Mouse (Mus musculus): ENCODE results near the gene Cmah. TPM values are rescaled to one million over a fixed set of nuclear protein-coding genes. Genes with fewer than 3 reads are reported as not detected.

The Cmah gene
- polyA plus RNA-seq, 1 experiment = 13.7 TPM

DNA sequence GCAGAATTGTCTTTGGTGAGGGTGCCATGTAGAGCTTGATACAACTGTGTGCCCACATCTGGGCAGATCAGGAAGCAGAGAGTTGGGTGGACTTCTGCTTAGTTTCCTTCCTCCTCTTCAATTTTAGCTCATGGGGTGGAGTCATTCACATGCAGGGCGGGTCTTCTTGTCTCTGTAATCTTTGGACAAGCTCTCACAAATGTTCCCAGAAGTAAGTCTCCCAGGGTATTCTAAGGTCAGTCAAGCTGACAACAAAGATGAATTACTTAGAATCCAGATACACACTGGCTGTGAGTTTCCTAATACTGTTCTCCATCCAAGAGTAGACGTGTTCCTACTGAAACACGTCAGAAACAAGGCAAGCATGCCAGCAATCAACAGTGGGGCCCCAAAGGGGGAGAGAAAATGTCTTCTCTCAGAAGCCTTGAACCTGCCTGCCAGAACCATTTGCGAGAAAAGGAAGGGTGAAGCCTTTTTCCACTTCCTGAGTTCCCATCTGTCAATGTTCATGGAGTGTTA, 11.2 kb downstream of the Cmah start:
- H3K4me3 ChIP-seq (ENCODE audit: extremely low read depth, insufficient read depth, insufficient read length) = no peak overlapping the region
- no peaks in the 10 kb centered on the region for H3K27me3 ChIP-seq (ENCODE audit: control insufficient read depth, insufficient read depth, low read length)
- TF ChIP-seq CTCF (IDR thresholded peaks at IDR 0.05; ENCODE audit: extremely low read depth, insufficient read depth, insufficient read length, insufficient replicate concordance) = no peak
- TF ChIP-seq POLR2A (IDR thresholded peaks at IDR 0.05; ENCODE audit: low read depth, low read length) = peak; percentile 11; the same call in 1 of the 2 replicates
- peak; percentile 47 to 64 for DNase-seq (ENCODE audit: low read depth in 1 of 2, low spot score in 2 of 2)
- H3K4me1 ChIP-seq (ENCODE audit: control insufficient read depth, insufficient read depth, insufficient read length) = peaks cover 13% of the 10 kb centered on the region; the same call in 1 of the 2 replicates
- 11% methylated on average over 4 of the region's 4 CpGs for WGBS
- no peaks in the 10 kb centered on the region for H3K36me3 ChIP-seq (ENCODE audit: control insufficient read depth, insufficient read depth, low read length)
- peak overlapping the region; percentile 75 for H3K27ac ChIP-seq (ENCODE audit: insufficient read depth, low read length)

DNA sequence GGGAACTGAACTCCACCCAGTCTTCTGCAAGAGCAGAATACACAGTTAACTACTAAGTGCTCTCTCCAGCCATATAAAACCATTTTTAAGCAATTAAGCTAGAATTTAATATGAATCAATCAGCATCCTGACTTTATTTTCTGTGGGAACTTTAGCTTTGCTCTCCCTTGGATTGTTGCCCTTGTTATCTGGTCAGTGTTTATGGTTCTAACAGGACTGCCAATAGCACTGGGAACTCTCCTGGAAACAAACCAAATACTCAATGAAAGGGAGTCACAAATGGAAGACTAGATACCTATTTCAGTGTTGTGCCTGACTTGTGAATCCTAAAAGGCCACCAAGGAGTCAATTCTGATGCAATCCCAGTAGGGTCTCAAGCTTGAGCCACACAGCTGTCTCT, 12.7 kb downstream of the Cmah start:
- Histone ChIP-seq H3K36me3 (ENCODE audit: control insufficient read depth, insufficient read depth, low read length) (no peaks in the 10 kb centered on the region), H3K4me3 (ENCODE audit: extremely low read depth, insufficient read depth, insufficient read length) (no peak overlapping the region), H3K27ac (ENCODE audit: insufficient read depth, low read length) (no peak overlapping the region), H3K27me3 (ENCODE audit: control insufficient read depth, insufficient read depth, low read length) (no peaks in the 10 kb centered on the region), H3K4me1 (ENCODE audit: control insufficient read depth, insufficient read depth, insufficient read length) (peaks cover 13% of the 10 kb centered on the region; the same call in 1 of the 2 replicates)
- no peak for TF ChIP-seq POLR2A (IDR thresholded peaks at IDR 0.05; ENCODE audit: low read depth, low read length)
- no peak for TF ChIP-seq CTCF (IDR thresholded peaks at IDR 0.05; ENCODE audit: extremely low read depth, insufficient read depth, insufficient read length, insufficient replicate concordance)
- DNase-seq (ENCODE audit: low read depth in 1 of 2, low spot score in 2 of 2) = no peak

DNA sequence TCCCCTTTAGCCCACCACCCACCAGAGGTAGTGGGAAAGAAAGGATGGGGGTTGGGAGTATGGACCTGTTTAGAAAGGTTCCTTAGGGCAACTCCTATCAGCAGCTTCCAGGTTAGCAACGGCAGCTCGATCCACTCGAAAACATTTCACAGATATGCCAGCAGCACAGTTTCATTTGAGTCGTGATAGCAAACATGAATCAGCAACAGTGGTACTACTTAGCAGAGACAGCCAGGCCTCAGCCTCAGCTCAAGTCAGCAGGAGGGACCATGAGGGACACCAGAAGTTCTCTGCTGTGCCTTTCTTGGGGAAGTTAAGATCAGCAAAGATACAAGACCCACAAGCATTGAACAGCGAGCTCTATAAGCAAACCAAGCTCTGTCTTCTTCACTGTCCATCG, 13.3 kb downstream of the Cmah start:
- Histone ChIP-seq H3K27me3 (ENCODE audit: control insufficient read depth, insufficient read depth, low read length) (no peaks in the 10 kb centered on the region), H3K4me1 (ENCODE audit: control insufficient read depth, insufficient read depth, insufficient read length) (peaks cover 13% of the 10 kb centered on the region; the same call in 1 of the 2 replicates), H3K36me3 (ENCODE audit: control insufficient read depth, insufficient read depth, low read length) (no peaks in the 10 kb centered on the region), H3K27ac (ENCODE audit: insufficient read depth, low read length) (no peak overlapping the region), H3K4me3 (ENCODE audit: extremely low read depth, insufficient read depth, insufficient read length) (no peak overlapping the region)
- DNase-seq (ENCODE audit: low read depth in 1 of 2, low spot score in 2 of 2) = no peak
- 80% methylated on average over 6 of the region's 6 CpGs for WGBS
- TF ChIP-seq POLR2A (IDR thresholded peaks at IDR 0.05; ENCODE audit: low read depth, low read length) = no peak

DNA sequence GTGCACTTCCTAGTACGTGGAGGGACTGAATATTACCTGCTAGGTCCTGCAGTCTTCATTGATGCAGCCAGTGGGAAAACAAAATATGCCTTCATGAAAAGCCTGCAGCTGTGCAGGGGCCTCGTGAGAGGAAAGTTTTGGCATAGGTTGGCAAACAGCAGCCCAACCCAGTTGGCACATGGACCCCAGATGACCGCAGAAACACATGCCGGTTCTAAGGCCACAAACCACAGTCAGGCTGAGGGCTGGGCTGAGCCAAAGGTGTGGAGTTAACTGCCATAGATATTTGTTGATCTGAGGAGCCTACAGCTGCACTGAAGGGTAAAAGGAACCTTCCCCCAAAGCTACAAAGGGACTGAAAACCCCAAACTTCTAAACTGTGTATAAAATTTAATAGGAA, 14.9 kb downstream of the Cmah start:
- Histone ChIP-seq H3K27ac (ENCODE audit: insufficient read depth, low read length) (no peak overlapping the region), H3K27me3 (ENCODE audit: control insufficient read depth, insufficient read depth, low read length) (no peaks in the 10 kb centered on the region), H3K36me3 (ENCODE audit: control insufficient read depth, insufficient read depth, low read length) (no peaks in the 10 kb centered on the region), H3K4me1 (ENCODE audit: control insufficient read depth, insufficient read depth, insufficient read length) (peaks cover 13% of the 10 kb centered on the region; the same call in 1 of the 2 replicates), H3K4me3 (ENCODE audit: extremely low read depth, insufficient read depth, insufficient read length) (no peak overlapping the region)
- TF ChIP-seq POLR2A (IDR thresholded peaks at IDR 0.05; ENCODE audit: low read depth, low read length) (no peak), CTCF (IDR thresholded peaks at IDR 0.05; ENCODE audit: extremely low read depth, insufficient read depth, insufficient read length, insufficient replicate concordance) (no peak)
- no peak for DNase-seq (ENCODE audit: low read depth in 1 of 2, low spot score in 2 of 2)
- WGBS = 18% methylated on average over 4 of the region's 4 CpGs

DNA sequence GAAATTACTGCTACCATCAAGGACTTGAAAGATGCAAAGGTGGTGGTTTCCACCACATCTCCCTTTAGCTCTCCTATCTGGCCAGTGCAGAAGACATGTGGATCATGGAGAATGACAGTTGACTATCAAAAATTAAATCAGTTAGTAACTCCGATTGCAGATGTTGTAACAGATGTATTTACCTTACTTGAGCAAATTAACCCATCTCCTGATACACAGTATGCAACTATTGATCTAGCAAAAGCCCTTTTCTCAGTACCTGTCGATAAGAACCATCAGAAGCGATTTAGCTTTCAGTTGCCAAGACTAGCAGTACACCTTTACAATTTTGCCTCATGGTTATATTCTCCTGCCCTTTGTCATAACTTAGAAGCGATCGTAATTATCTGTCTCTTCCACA, 25.8 kb downstream of the Cmah start:
- WGBS = 90% methylated on average over 5 of the region's 5 CpGs
- TF ChIP-seq CTCF (IDR thresholded peaks at IDR 0.05; ENCODE audit: extremely low read depth, insufficient read depth, insufficient read length, insufficient replicate concordance) (no peak), POLR2A (IDR thresholded peaks at IDR 0.05; ENCODE audit: low read depth, low read length) (no peak)
- H3K4me1 ChIP-seq (ENCODE audit: control insufficient read depth, insufficient read depth, insufficient read length) = no peaks in the 10 kb centered on the region
- H3K4me3 ChIP-seq (ENCODE audit: extremely low read depth, insufficient read depth, insufficient read length) = no peak overlapping the region
- no peaks in the 10 kb centered on the region for H3K27me3 ChIP-seq (ENCODE audit: control insufficient read depth, insufficient read depth, low read length)
- H3K36me3 ChIP-seq (ENCODE audit: control insufficient read depth, insufficient read depth, low read length) = no peaks in the 10 kb centered on the region
- no peak overlapping the region for H3K27ac ChIP-seq (ENCODE audit: insufficient read depth, low read length)
- no peak for DNase-seq (ENCODE audit: low read depth in 1 of 2, low spot score in 2 of 2)

DNA sequence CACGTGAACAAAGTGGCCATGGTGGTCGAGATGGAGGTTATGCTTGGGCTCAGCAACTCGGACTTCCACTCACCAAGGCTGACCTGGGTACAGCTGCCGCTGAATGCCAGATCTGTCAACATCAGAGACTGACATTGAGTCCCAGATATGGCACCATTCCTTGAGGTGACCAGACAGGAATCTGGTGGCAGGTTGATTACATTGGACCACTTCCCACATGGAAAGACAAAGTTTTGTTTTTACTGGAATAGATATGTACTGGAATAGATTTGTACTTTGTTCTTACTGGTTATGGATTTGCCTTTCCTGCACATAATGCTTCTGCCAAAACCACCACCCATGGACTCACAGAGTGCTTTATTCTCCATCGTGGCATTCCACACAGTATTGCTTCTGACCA, 27.5 kb downstream of the Cmah start:
- no peak for TF ChIP-seq POLR2A (IDR thresholded peaks at IDR 0.05; ENCODE audit: low read depth, low read length)
- no peak for TF ChIP-seq CTCF (IDR thresholded peaks at IDR 0.05; ENCODE audit: extremely low read depth, insufficient read depth, insufficient read length, insufficient replicate concordance)
- no peaks in the 10 kb centered on the region for H3K27me3 ChIP-seq (ENCODE audit: control insufficient read depth, insufficient read depth, low read length)
- H3K36me3 ChIP-seq (ENCODE audit: control insufficient read depth, insufficient read depth, low read length) = no peaks in the 10 kb centered on the region
- WGBS = 88% methylated on average over 5 of the region's 5 CpGs
- no peaks in the 10 kb centered on the region for H3K4me1 ChIP-seq (ENCODE audit: control insufficient read depth, insufficient read depth, insufficient read length)
- DNase-seq (ENCODE audit: low read depth in 1 of 2, low spot score in 2 of 2) = no peak
- H3K27ac ChIP-seq (ENCODE audit: insufficient read depth, low read length) = no peak overlapping the region
- H3K4me3 ChIP-seq (ENCODE audit: extremely low read depth, insufficient read depth, insufficient read length) = no peak overlapping the region

DNA sequence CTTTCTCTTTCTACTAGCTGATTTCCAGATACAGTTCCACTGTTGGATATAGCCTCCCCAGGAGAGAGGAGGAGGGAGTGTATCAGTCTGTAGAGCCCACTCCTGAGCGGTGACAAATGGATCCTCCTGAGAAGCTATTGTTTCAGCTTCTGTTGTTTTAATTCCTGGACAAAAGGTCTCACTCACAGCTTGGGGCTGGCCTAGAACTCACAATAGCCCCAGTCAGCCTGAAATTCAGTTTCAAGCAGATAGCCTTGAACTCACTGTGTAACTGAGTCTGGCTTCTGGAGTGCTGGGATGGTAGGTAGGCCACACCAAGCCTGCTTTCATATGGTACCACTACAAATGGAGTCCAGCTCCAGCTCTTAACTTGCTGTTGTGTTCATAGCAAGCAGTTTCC, 32.0 kb downstream of the Cmah start:
- 92% methylated on average over 1 of the region's 1 CpGs for WGBS

More for the DNA sequence above, 32.0 kb downstream of the Cmah start:
- Histone ChIP-seq H3K27ac (ENCODE audit: insufficient read depth, low read length) (no peak overlapping the region), H3K4me3 (ENCODE audit: extremely low read depth, insufficient read depth, insufficient read length) (no peak overlapping the region), H3K27me3 (ENCODE audit: control insufficient read depth, insufficient read depth, low read length) (no peaks in the 10 kb centered on the region), H3K36me3 (ENCODE audit: control insufficient read depth, insufficient read depth, low read length) (no peaks in the 10 kb centered on the region), H3K4me1 (ENCODE audit: control insufficient read depth, insufficient read depth, insufficient read length) (no peaks in the 10 kb centered on the region)
- no peak for DNase-seq (ENCODE audit: low read depth in 1 of 2, low spot score in 2 of 2)
- no peak for TF ChIP-seq POLR2A (IDR thresholded peaks at IDR 0.05; ENCODE audit: low read depth, low read length)
- TF ChIP-seq CTCF (IDR thresholded peaks at IDR 0.05; ENCODE audit: extremely low read depth, insufficient read depth, insufficient read length, insufficient replicate concordance) = no peak

Data from spleen, adult 2 months (tissue).